Mouse (Mus musculus): ENCODE data around the gene Selenoi.
"Not testable (repeated sequence)": the region's sequence is repeated elsewhere in the genome, so short reads cannot be mapped to it uniquely, and the experiment has no call there.

Selenoi gene

GRCm38 (mm10) chr5:30232271-30232971 is at the start of gene Selenoi:
Gene Selenoi, plus strand, starts transcription at chr5:30232581.
- peak; percentile 96 to 99 for DNase-seq (ENCODE audit: low spot score in 2 of 2)

GRCm38 (mm10) chr5:30187687-30188485 is 44.5 kb upstream of the Selenoi start:
- DNase-seq (ENCODE audit: low spot score in 2 of 2), result no peak

GRCm38 (mm10) chr5:30192452-30192851 is 39.9 kb upstream of the Selenoi start:
- DNase-seq (ENCODE audit: low spot score in 2 of 2), result no peak

GRCm38 (mm10) chr5:30195340-30195739 is 37.0 kb upstream of the Selenoi start:
- DNase-seq (ENCODE audit: low spot score in 2 of 2), result no peak

- DNase-seq (ENCODE audit: low spot score in 2 of 2), result peak in 1 of 2 experiments; percentile 27
These were observed 34.1 kb upstream of the Selenoi start for GRCm38 (mm10) chr5:30198257-30198656.

- DNase-seq (ENCODE audit: low spot score in 2 of 2), result no peak
These were observed 30.9 kb upstream of the Selenoi start for GRCm38 (mm10) chr5:30201521-30201920.

- no peak for DNase-seq (ENCODE audit: low spot score in 2 of 2)
These were observed 30.2 kb upstream of the Selenoi start for GRCm38 (mm10) chr5:30202221-30202620.

- no peak for DNase-seq (ENCODE audit: low spot score in 2 of 2)
These were observed 29.0 kb upstream of the Selenoi start for GRCm38 (mm10) chr5:30203216-30203885.

GRCm38 (mm10) chr5:30204441-30204840 is 27.9 kb upstream of the Selenoi start:
- no peak for DNase-seq (ENCODE audit: low spot score in 2 of 2)

GRCm38 (mm10) chr5:30205034-30205433 is 27.3 kb upstream of the Selenoi start:
- no peak for DNase-seq (ENCODE audit: low spot score in 2 of 2)

GRCm38 (mm10) chr5:30205493-30205892 is 26.9 kb upstream of the Selenoi start, which contains the start of gene Adgrf3:
Gene Adgrf3, minus strand, starts transcription at chr5:30205722.
- DNase-seq (ENCODE audit: low spot score in 2 of 2), result no peak

GRCm38 (mm10) chr5:30207276-30207675 is 25.1 kb upstream of the Selenoi start:
- peak in 1 of 2 experiments; percentile 60 for DNase-seq (ENCODE audit: low spot score in 2 of 2)

GRCm38 (mm10) chr5:30210758-30211157 is 21.6 kb upstream of the Selenoi start:
- not testable (repeated sequence) for DNase-seq (ENCODE audit: low spot score in 2 of 2)

- peak in 1 of 2 experiments; percentile 70 for DNase-seq (ENCODE audit: low spot score in 2 of 2)
These were observed 17.5 kb upstream of the Selenoi start for GRCm38 (mm10) chr5:30214889-30215288.

- no peak for DNase-seq (ENCODE audit: low spot score in 2 of 2)
These were observed 16.4 kb upstream of the Selenoi start for GRCm38 (mm10) chr5:30215970-30216369.

- no peak for DNase-seq (ENCODE audit: low spot score in 2 of 2)
These were observed 12.7 kb upstream of the Selenoi start for GRCm38 (mm10) chr5:30219715-30220114.

- DNase-seq (ENCODE audit: low spot score in 2 of 2), result no peak
These were observed 11.7 kb upstream of the Selenoi start for GRCm38 (mm10) chr5:30220666-30221065.

GRCm38 (mm10) chr5:30222681-30223080 is 9.7 kb upstream of the Selenoi start:
- no peak for DNase-seq (ENCODE audit: low spot score in 2 of 2)

- peak in 1 of 2 experiments; percentile 67 for DNase-seq (ENCODE audit: low spot score in 2 of 2)
These were observed 1.5 kb upstream of the Selenoi start for GRCm38 (mm10) chr5:30230901-30231300.

- no peak for DNase-seq (ENCODE audit: low spot score in 2 of 2)
These were observed 500 bp upstream of the Selenoi start for GRCm38 (mm10) chr5:30231891-30232270.

- DNase-seq (ENCODE audit: low spot score in 2 of 2), result peak; percentile 34 to 41
These were observed 661 bp downstream of the Selenoi start for GRCm38 (mm10) chr5:30233042-30233441.

- no peak for DNase-seq (ENCODE audit: low spot score in 2 of 2)
These were observed 1.6 kb downstream of the Selenoi start for GRCm38 (mm10) chr5:30233979-30234378.
